Mouse (Mus musculus) left cerebral cortex, adult 9 months (tissue): Measurements from ENCODE around the gene Adk.
A peak's percentile ranks its signal among the peaks of the same experiment; 100 is the strongest.

Experiments used
- DNase-seq, 2 experiments: peaks; one replicate each; pipeline ENCODE4 v3.0.0; 2022; ENCODE audit warnings: low spot score in 2 of 2

Adk gene

DNA sequence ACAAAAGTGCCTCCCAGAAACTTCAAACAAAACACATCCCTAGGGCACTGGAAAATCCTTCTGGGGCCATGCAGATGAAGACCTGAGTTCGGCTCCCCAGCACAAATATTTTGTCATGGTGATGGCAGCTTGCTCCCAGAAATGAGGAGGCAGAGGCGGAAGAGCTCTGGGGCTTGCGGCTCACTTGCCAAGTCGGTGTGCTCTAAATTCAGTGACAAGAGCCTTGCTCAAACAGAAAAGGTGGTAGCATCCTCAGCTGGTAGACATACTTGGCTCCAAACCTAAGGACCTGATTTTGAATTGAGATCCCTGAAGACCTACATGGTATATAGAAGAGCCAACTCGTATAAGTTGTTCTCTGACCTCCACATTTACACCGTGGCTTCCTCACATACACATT lies 292.5 kb downstream of the Adk start:
- DNase-seq, result no peak

- DNase-seq, result no peak
Measured at GRCm38 (mm10) chr14:21348611-21349260, 296.4 kb downstream of the Adk start.

DNA sequence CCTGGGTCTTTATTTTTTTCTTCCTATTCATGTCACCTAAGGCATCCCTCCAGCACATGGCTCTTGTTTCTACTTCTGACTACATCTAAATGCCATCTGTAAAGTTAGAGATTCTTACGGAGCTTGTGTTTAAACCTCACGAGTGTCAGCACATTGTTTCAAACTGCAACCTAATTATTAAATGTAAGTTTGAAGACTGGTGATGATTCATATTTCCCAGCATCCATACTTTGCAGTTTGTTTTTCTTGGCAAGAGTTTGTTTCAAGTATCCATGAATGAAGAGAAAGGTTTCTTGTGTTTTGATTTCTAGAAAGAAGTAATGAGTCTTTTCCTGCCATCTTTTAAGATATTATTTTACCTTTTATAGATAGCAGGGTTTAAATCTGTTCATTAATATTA lies 299.3 kb downstream of the Adk start:
- DNase-seq, result no peak

DNA sequence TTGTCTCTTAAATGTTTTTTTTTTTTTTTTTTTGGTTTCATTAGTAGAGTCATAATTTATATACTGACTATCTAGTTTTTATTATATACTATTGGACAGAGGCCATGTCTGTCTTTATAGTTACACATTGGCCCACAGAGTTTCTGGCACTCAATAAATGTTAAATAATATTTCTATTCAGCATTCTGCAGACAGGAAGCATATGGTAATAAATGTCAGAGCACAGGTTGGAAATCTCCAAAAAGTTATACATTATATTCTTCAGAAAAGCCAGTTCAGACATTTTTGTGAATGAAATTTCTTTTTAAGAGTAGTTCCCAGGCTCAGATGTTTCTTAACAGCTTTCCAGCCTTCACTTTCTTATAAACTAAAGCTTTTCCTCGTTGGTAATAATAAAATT lies 303.9 kb downstream of the Adk start:
- no peak for DNase-seq

- DNase-seq, result no peak
Measured at GRCm38 (mm10) chr14:21359207-21359895, 307.0 kb downstream of the Adk start.

GRCm38 (mm10) chr14:21359896-21360525 lies 307.6 kb downstream of the Adk start:
- no peak for DNase-seq

- no peak for DNase-seq
Measured at GRCm38 (mm10) chr14:21367095-21367494, 314.7 kb downstream of the Adk start.

- no peak for DNase-seq
Measured at GRCm38 (mm10) chr14:21368622-21369021, 316.2 kb downstream of the Adk start.

DNA sequence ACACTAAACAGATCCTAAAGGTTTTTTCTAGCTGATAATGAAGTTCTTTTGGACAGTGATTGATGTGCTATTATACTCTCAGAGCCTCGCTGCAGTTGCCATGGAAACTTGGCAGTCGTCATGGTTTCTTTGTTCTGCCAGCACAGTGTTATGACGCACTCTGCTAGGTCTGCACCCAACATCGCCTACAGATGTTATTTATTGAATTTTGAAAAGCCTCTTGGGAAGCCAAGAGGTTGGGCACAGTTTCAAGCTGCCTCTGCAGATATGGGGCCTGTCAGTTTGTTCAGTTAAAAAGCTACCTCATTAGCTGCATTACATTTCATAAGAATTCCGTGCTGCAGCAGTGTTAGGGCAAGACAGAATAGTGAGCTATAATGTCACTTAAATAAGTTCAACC lies 316.8 kb downstream of the Adk start:
- DNase-seq, result peak; percentile 90

DNA sequence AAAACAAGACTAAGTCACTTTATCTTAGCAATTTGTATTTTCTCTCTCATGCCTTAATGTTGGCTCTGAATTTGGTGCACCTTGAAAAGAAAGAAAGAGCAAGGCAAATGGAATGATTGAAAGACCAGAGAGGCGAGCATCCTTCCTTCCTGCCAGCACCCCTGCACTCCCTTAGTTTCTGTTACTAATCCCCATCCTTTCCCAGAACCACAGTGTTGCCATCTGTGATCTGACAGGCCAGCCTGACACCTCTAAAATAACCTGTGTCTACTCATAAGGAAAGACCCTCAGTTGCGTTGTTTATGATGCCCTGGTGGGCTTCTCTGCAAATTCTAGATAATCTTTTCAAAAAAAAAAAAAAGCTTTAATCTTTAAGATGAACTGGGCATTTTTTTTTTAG lies 319.6 kb downstream of the Adk start:
- DNase-seq, result no peak

DNA sequence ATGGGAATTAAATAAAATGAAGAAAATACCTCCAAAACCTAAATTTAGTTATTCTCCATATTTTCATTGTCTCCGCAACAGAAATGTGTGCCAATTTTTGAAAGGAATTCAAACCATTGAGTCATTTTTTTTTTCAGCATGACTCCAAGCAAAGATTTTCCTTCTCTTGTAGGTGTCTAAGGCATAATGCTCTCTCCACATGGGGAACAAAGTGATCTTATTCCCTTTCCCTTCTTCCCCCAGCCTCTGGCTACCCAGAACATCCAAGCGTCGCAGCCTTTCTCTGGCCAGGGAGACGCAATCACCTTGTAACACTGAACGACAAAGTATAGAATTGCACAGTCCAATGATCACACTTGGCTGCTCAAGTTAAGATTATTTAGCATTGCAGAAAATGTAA lies 320.3 kb downstream of the Adk start:
- no peak for DNase-seq

GRCm38 (mm10) chr14:21383701-21384428 lies 331.5 kb downstream of the Adk start:
- DNase-seq, result no peak

DNA sequence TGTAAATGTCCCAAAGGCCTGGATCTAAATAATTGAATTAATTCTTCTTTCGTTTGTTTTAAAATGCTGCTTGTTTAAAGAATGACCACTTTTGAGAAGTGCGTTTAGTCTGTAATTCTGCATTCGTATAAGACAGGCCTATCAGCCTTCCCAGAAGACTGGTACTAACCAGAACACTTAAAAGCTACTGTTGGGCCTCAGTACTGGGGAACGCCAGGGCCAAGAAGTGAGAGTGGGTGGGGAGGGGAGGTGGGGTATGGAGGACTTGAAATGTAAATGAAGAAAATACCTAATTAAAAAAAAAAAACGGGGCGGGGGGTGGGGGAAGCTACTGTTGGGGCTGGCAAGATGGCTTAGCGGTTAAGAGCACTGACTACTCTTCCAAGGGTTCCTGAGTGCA lies 347.1 kb downstream of the Adk start:
- no peak for DNase-seq

DNA sequence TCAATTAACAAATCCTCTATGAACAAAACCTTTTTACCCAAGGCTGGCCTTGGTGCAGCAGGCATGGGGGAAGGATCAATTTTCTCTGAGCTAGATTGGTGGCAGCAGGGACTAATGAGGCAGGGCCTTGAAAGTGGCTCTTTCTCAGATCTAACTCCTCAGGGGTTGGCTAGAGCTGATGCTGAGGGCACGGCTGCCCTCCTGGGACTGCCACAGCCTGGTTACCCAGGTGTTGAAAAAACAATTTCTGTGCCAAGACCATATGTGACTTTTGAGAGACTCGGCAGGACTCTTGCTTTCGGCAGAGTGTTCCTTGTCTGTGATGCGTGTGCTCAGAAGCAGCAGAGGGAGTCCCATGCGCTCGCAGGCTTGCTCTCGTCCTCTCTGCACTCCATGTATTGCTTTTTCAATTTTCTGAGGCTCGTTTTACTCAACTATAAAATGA lies 349.8 kb downstream of the Adk start:
- no peak for DNase-seq

DNA sequence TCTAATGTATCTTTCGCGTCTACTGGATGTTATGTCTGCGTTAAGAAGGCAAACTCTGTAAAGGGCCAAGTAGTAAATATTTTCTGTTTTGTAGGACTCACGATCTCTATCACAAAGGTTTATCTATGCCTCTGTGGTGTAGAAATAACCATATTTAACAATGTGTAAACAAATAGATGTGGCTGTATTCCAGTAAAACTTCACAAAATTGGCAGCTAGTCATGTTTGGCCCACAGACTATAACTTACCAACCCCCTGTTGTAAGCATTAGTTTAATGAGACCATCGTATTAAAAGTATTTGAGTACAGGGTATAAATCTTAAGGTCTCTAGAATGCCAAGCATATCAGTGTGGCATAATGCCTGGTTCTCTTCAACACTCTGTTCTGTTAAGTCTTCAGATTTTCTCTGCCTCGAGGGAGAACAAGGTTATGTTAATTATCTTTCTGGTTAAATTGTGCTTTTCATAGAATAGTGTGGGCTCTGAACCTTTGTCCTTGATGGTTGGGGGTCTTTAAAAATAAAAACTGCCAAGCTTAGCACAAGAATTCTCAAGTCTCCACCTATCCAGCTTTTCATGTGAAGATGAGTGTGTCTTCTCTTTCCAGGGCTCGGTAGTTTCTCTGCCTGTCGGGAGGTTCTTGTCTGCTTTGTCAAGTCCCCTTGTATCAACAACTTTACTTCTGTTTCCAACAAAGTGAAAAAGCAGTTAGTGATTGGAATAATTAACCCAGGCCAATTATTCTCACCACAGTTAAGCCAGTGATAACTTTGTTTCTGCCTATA lies 350.4 kb downstream of the Adk start:
- DNase-seq, result no peak

DNA sequence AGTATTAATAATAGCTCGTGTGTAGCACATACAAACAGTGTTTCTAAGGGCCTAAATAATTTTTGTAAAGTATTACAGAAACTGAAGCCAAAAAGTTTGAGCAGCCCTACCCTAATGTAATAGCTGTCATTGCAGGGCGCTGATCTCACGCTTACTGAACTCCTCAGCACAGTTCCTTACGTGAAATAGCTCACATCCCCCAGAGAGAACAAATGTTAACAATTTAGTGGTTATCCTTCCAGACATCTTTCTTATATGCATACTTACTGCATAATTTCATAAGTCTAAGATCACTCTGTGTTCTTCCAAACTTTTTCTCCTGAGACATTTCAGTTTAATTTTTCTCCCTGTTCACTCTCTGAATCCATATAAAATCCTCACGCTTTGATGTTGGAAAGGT lies 354.6 kb downstream of the Adk start:
- DNase-seq, result no peak

DNA sequence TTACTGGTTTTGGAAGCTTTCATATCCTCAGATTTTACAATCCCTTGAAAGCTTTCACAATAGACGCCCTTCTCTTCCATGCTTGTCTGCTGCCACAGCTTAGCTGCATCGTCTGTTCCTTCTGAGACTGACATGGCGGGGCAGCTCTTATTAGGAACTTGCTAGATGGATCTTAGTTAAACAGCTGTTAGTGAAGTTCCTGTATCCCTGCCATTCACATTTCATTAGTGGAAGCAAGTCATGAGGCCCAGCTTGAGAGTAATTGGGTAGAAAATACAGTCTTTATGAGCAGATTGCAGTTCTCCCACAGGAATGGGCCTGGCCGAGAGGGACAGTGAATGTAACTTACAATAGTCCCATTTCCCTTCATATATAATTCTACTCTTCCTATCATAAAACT lies 356.5 kb downstream of the Adk start:
- DNase-seq, result no peak

GRCm38 (mm10) chr14:21410769-21411477 lies 358.5 kb downstream of the Adk start:
- DNase-seq, result no peak

- no peak for DNase-seq
Measured at GRCm38 (mm10) chr14:21411524-21411923, 359.1 kb downstream of the Adk start.

- DNase-seq, result no peak
Measured at GRCm38 (mm10) chr14:21418332-21418731, 366.0 kb downstream of the Adk start.

- DNase-seq, result no peak
Measured at GRCm38 (mm10) chr14:21427369-21427768, 375.0 kb downstream of the Adk start.
